In genomic region chr15:100468295-100469188, GRCm38 (mm10) we compare ENCODE assay signal across 8 mouse cellular contexts. TPM values are rescaled to one million over a fixed set of nuclear protein-coding genes. Genes with fewer than 3 reads are reported as not detected.
DNase-seq lines count a peak whose midpoint lies in the region; ATAC-seq and TF ChIP-seq lines count a peak whose summit lies in the region.

Gene Letmd1, plus strand, starts transcription at chr15:100469023.

- H3K4me1 ChIP-seq in lung, embryonic 15.5 days, result peaks cover 20% of the 10 kb centered on the region
- H3K4me1 ChIP-seq in olfactory bulb, adult 2 months (ENCODE audit: control insufficient read depth, insufficient read depth, low read length), result peaks cover 16% of the 10 kb centered on the region

- ATAC-seq in frontal cortex, adult (ENCODE audit: low TSS enrichment), result peak; percentile 92
- peak; percentile 85 to 92 for ATAC-seq in hematopoietic stem cell, adult 5-6 weeks (replicated peaks in 1 of 2; ENCODE audit: insufficient read depth in 1 of 2, low FRiP score in 2 of 2, low TSS enrichment in 1 of 2, low read depth in 1 of 2, poor library complexity in 2 of 2, severe bottlenecking in 2 of 2)
- peak; percentile 93 for ATAC-seq in lung, embryonic 15.5 days (ENCODE audit: borderline replicate concordance, extremely low read depth, low FRiP score, low TSS enrichment)

- peak; percentile 89 for TF ChIP-seq POLR2A in olfactory bulb, adult 2 months (IDR thresholded peaks at IDR 0.05; ENCODE audit: insufficient read depth, low read depth, low read length)

- peak within 1 kb of the TSS; percentile 93 for H3K4me2 ChIP-seq in lung, embryonic 15.5 days

- peak within 1 kb of the TSS; percentile 90 for H3K9ac ChIP-seq in lung, embryonic 15.5 days

- H3K27ac ChIP-seq in lung, embryonic 15.5 days, result peak within 1 kb of the TSS; percentile 69
- peak within 1 kb of the TSS; percentile 84 for H3K27ac ChIP-seq in olfactory bulb, adult 2 months (ENCODE audit: insufficient read depth, low read depth, low read length)

- H3K36me3 ChIP-seq in lung, embryonic 15.5 days, result peaks cover 14% of the 10 kb centered on the region; the same call in 1 of the 2 replicates

- peak within 1 kb of the TSS; percentile 83 for H3K4me3 ChIP-seq in lung, embryonic 15.5 days
- H3K4me3 ChIP-seq in olfactory bulb, adult 2 months (ENCODE audit: insufficient read depth, low read depth, low read length), result peak within 1 kb of the TSS; percentile 90

- no peaks in the 10 kb centered on the region for H3K27me3 ChIP-seq in lung, embryonic 15.5 days

- DNase-seq in MN1 (ENCODE audit: low spot score), result peak; percentile 96
- peak; percentile 81 for DNase-seq in cerebellum, adult 9-10 months
- DNase-seq in layer of hippocampus, adult 9-10 months (ENCODE audit: low spot score), result peak; percentile 58
- DNase-seq in thymus, adult 18-20 months, result peak; percentile 79 to 83

- peak; percentile 100 for TF ChIP-seq CTCF in olfactory bulb, adult 2 months (IDR thresholded peaks at IDR 0.05; ENCODE audit: insufficient read depth, low read depth, low read length)

- no peaks in the 10 kb centered on the region for H3K9me3 ChIP-seq in lung, embryonic 15.5 days

- WGBS in lung, embryonic 15.5 days, result under 1% methylated on average over 82 of the region's 84 CpGs
- under 1% methylated on average over 84 of the region's 84 CpGs for WGBS in olfactory bulb, adult 2 months

RNA-seq across cellular contexts. Expression of gene Letmd1, which starts in this region (rescaled TPM):
- total RNA-seq in hematopoietic stem cell, adult 5-6 weeks (2017), result 23.2 and 26.4 TPM in 2 replicates
- 19.5 and 21.5 TPM in 2 replicates for polyA plus RNA-seq in lung, embryonic 15.5 days (2015; fragmentation: Nextera tagmentation; extraction: Ambion mirVana)
- polyA plus RNA-seq in olfactory bulb, adult 2 months (2012; ENCODE audit: insufficient read depth, insufficient read length, low replicate concordance, missing spikeins), result not detected in 2 replicates

Comparison
In these comparisons a context has a peak if more than half of its experiments do, and no peak if none do; other contexts are left out.
1. Peak in every context shown above with its lines: DNase-seq, ATAC-seq, H3K4me3 ChIP-seq and H3K27ac ChIP-seq.